Mouse (Mus musculus): ENCODE results near the gene Cyp4f40. TPM values are rescaled to one million over a fixed set of nuclear protein-coding genes. Genes with fewer than 3 reads are reported as not detected.
"Not testable (repeated sequence)": the region's sequence is repeated elsewhere in the genome, so short reads cannot be mapped to it uniquely, and the experiment has no call there.

Gene Cyp4f40
- polyA plus RNA-seq (2015; fragmentation: Nextera tagmentation; extraction: Ambion mirVana) = 24.0 and 24.6 TPM in 2 replicates

GRCm38 (mm10) chr17:32658712-32659111 is at the start of gene Cyp4f40:
Gene Cyp4f40, plus strand, starts transcription at chr17:32658900.
- peak; percentile 96 for ATAC-seq
- Histone ChIP-seq H3K4me1 (ENCODE audit: control insufficient read depth, insufficient read depth, low read length) (peaks cover 11% of the 10 kb centered on the region), H3K4me2 (ENCODE audit: low read depth, low read length) (peak within 1 kb of the TSS; percentile 48), H3K9ac (ENCODE audit: low read depth, low read length) (peak within 1 kb of the TSS; percentile 9; the same call in 1 of the 2 replicates), H3K36me3 (ENCODE audit: control insufficient read depth, insufficient read depth, low read length) (no peaks in the 10 kb centered on the region), H3K9me3 (ENCODE audit: control insufficient read depth, low read length) (no peaks in the 10 kb centered on the region), H3K4me3 (ENCODE audit: low read length) (peak within 1 kb of the TSS; percentile 26), H3K27ac (ENCODE audit: low read length) (peak within 1 kb of the TSS; percentile 88), H3K27me3 (replicated peaks; ENCODE audit: control insufficient read depth, insufficient read depth, low read length) (no peaks in the 10 kb centered on the region)
- WGBS = 34% methylated on average over 2 of the region's 2 CpGs

GRCm38 (mm10) chr17:32610231-32610630 is 48.5 kb upstream of the Cyp4f40 start:
- WGBS = 75% methylated on average over 3 of the region's 3 CpGs
- H3K9me3 ChIP-seq (ENCODE audit: control insufficient read depth, low read length); H3K36me3 ChIP-seq (ENCODE audit: control insufficient read depth, insufficient read depth, low read length); H3K9ac ChIP-seq (ENCODE audit: low read depth, low read length); H3K4me1 ChIP-seq (ENCODE audit: control insufficient read depth, insufficient read depth, low read length); H3K27me3 ChIP-seq (replicated peaks; ENCODE audit: control insufficient read depth, insufficient read depth, low read length); H3K4me3 ChIP-seq (ENCODE audit: low read length); ATAC-seq; H3K4me2 ChIP-seq (ENCODE audit: low read depth, low read length); H3K27ac ChIP-seq (ENCODE audit: low read length): not testable (repeated sequence)

- Histone ChIP-seq H3K9ac (ENCODE audit: low read depth, low read length) (no peak overlapping the region), H3K4me2 (ENCODE audit: low read depth, low read length) (no peak overlapping the region), H3K27ac (ENCODE audit: low read length) (no peak overlapping the region), H3K9me3 (ENCODE audit: control insufficient read depth, low read length) (no peaks in the 10 kb centered on the region), H3K4me3 (ENCODE audit: low read length) (no peak overlapping the region), H3K4me1 (ENCODE audit: control insufficient read depth, insufficient read depth, low read length) (no peaks in the 10 kb centered on the region), H3K36me3 (ENCODE audit: control insufficient read depth, insufficient read depth, low read length) (no peaks in the 10 kb centered on the region), H3K27me3 (replicated peaks; ENCODE audit: control insufficient read depth, insufficient read depth, low read length) (no peaks in the 10 kb centered on the region)
- 88% methylated on average over 3 of the region's 3 CpGs for WGBS
- ATAC-seq = no peak
These were observed 47.8 kb upstream of the Cyp4f40 start for GRCm38 (mm10) chr17:32610896-32611295.

- Histone ChIP-seq H3K4me2 (ENCODE audit: low read depth, low read length) (no peak overlapping the region), H3K36me3 (ENCODE audit: control insufficient read depth, insufficient read depth, low read length) (no peaks in the 10 kb centered on the region), H3K9ac (ENCODE audit: low read depth, low read length) (no peak overlapping the region), H3K27me3 (replicated peaks; ENCODE audit: control insufficient read depth, insufficient read depth, low read length) (no peaks in the 10 kb centered on the region), H3K27ac (ENCODE audit: low read length) (no peak overlapping the region), H3K9me3 (ENCODE audit: control insufficient read depth, low read length) (no peaks in the 10 kb centered on the region), H3K4me3 (ENCODE audit: low read length) (no peak overlapping the region), H3K4me1 (ENCODE audit: control insufficient read depth, insufficient read depth, low read length) (no peaks in the 10 kb centered on the region)
- 74% methylated on average over 3 of the region's 3 CpGs for WGBS
- ATAC-seq = no peak
These were observed 46.3 kb upstream of the Cyp4f40 start for GRCm38 (mm10) chr17:32612417-32612816.

- Histone ChIP-seq H3K4me2 (ENCODE audit: low read depth, low read length) (no peak overlapping the region), H3K4me1 (ENCODE audit: control insufficient read depth, insufficient read depth, low read length) (no peaks in the 10 kb centered on the region), H3K9me3 (ENCODE audit: control insufficient read depth, low read length) (peaks cover 5% of the 10 kb centered on the region), H3K27ac (ENCODE audit: low read length) (no peak overlapping the region), H3K9ac (ENCODE audit: low read depth, low read length) (no peak overlapping the region), H3K36me3 (ENCODE audit: control insufficient read depth, insufficient read depth, low read length) (no peaks in the 10 kb centered on the region), H3K4me3 (ENCODE audit: low read length) (no peak overlapping the region), H3K27me3 (replicated peaks; ENCODE audit: control insufficient read depth, insufficient read depth, low read length) (no peaks in the 10 kb centered on the region)
- 59% methylated on average over 1 of the region's 1 CpGs for WGBS
- ATAC-seq = no peak
These were observed 41.4 kb upstream of the Cyp4f40 start for GRCm38 (mm10) chr17:32617252-32617651.

- not testable (repeated sequence) for H3K4me1 ChIP-seq (ENCODE audit: control insufficient read depth, insufficient read depth, low read length); H3K4me3 ChIP-seq (ENCODE audit: low read length); H3K27ac ChIP-seq (ENCODE audit: low read length); H3K9me3 ChIP-seq (ENCODE audit: control insufficient read depth, low read length); H3K9ac ChIP-seq (ENCODE audit: low read depth, low read length); H3K27me3 ChIP-seq (replicated peaks; ENCODE audit: control insufficient read depth, insufficient read depth, low read length); H3K4me2 ChIP-seq (ENCODE audit: low read depth, low read length); H3K36me3 ChIP-seq (ENCODE audit: control insufficient read depth, insufficient read depth, low read length)
- peak; percentile 46; the same call in 1 of the 2 replicates for ATAC-seq
- 59% methylated on average over 4 of the region's 4 CpGs for WGBS
These were observed 37.7 kb upstream of the Cyp4f40 start, which contains the start of gene Cyp4f37 for GRCm38 (mm10) chr17:32621018-32621417. Gene Cyp4f37, plus strand, starts transcription at chr17:32621309.

- H3K4me1 ChIP-seq (ENCODE audit: control insufficient read depth, insufficient read depth, low read length); H3K27ac ChIP-seq (ENCODE audit: low read length); H3K9me3 ChIP-seq (ENCODE audit: control insufficient read depth, low read length); H3K27me3 ChIP-seq (replicated peaks; ENCODE audit: control insufficient read depth, insufficient read depth, low read length); H3K4me2 ChIP-seq (ENCODE audit: low read depth, low read length); H3K9ac ChIP-seq (ENCODE audit: low read depth, low read length); H3K4me3 ChIP-seq (ENCODE audit: low read length); ATAC-seq; H3K36me3 ChIP-seq (ENCODE audit: control insufficient read depth, insufficient read depth, low read length): not testable (repeated sequence)
- 85% methylated on average over 7 of the region's 7 CpGs for WGBS
These were observed 29.0 kb upstream of the Cyp4f40 start for GRCm38 (mm10) chr17:32629726-32630125.

- Histone ChIP-seq H3K27ac (ENCODE audit: low read length) (no peak overlapping the region), H3K4me1 (ENCODE audit: control insufficient read depth, insufficient read depth, low read length) (no peaks in the 10 kb centered on the region), H3K36me3 (ENCODE audit: control insufficient read depth, insufficient read depth, low read length) (no peaks in the 10 kb centered on the region), H3K27me3 (replicated peaks; ENCODE audit: control insufficient read depth, insufficient read depth, low read length) (no peaks in the 10 kb centered on the region), H3K9ac (ENCODE audit: low read depth, low read length) (no peak overlapping the region), H3K4me2 (ENCODE audit: low read depth, low read length) (no peak overlapping the region), H3K4me3 (ENCODE audit: low read length) (no peak overlapping the region), H3K9me3 (ENCODE audit: control insufficient read depth, low read length) (no peaks in the 10 kb centered on the region)
- ATAC-seq = no peak
- WGBS = 75% methylated on average over 3 of the region's 3 CpGs
These were observed 26.8 kb upstream of the Cyp4f40 start for GRCm38 (mm10) chr17:32631936-32632335.

- not testable (repeated sequence) for H3K9me3 ChIP-seq (ENCODE audit: control insufficient read depth, low read length); H3K27ac ChIP-seq (ENCODE audit: low read length); H3K4me1 ChIP-seq (ENCODE audit: control insufficient read depth, insufficient read depth, low read length); H3K27me3 ChIP-seq (replicated peaks; ENCODE audit: control insufficient read depth, insufficient read depth, low read length); H3K36me3 ChIP-seq (ENCODE audit: control insufficient read depth, insufficient read depth, low read length)
- ATAC-seq = peak; percentile 45; the same call in 1 of the 2 replicates
- peak overlapping the region; percentile 60 for H3K4me2 ChIP-seq (ENCODE audit: low read depth, low read length)
- peak overlapping the region; percentile 60; the same call in 1 of the 2 replicates for H3K9ac ChIP-seq (ENCODE audit: low read depth, low read length)
- H3K4me3 ChIP-seq (ENCODE audit: low read length) = peak overlapping the region; percentile 44
- WGBS = 87% methylated on average over 9 of the region's 9 CpGs
These were observed 24.3 kb upstream of the Cyp4f40 start for GRCm38 (mm10) chr17:32634242-32634971.

- peak; percentile 90 for ATAC-seq
- no peaks in the 10 kb centered on the region for H3K36me3 ChIP-seq (ENCODE audit: control insufficient read depth, insufficient read depth, low read length)
- no peaks in the 10 kb centered on the region for H3K4me1 ChIP-seq (ENCODE audit: control insufficient read depth, insufficient read depth, low read length)
- H3K4me3 ChIP-seq (ENCODE audit: low read length) = peak overlapping the region; percentile 44
- no peaks in the 10 kb centered on the region for H3K9me3 ChIP-seq (ENCODE audit: control insufficient read depth, low read length)
- H3K27ac ChIP-seq (ENCODE audit: low read length) = no peak overlapping the region
- WGBS = 1% methylated on average over 17 of the region's 17 CpGs
- no peaks in the 10 kb centered on the region for H3K27me3 ChIP-seq (replicated peaks; ENCODE audit: control insufficient read depth, insufficient read depth, low read length)
- H3K4me2 ChIP-seq (ENCODE audit: low read depth, low read length) = peak overlapping the region; percentile 60
- H3K9ac ChIP-seq (ENCODE audit: low read depth, low read length) = peak overlapping the region; percentile 60; the same call in 1 of the 2 replicates
These were observed 23.8 kb upstream of the Cyp4f40 start for GRCm38 (mm10) chr17:32634972-32635314.

All from intestine, embryonic 16.5 days (tissue).